Mouse (Mus musculus): ENCODE data around the gene Ankrd44. TPM values are rescaled to one million over a fixed set of nuclear protein-coding genes. Genes with fewer than 3 reads are reported as not detected.
A peak's percentile ranks its signal among the peaks of the same experiment; 100 is the strongest.
"Not testable (repeated sequence)": the region's sequence is repeated elsewhere in the genome, so short reads cannot be mapped to it uniquely, and the experiment has no call there.

Gene Ankrd44
- total RNA-seq (2021) (10 to 100 TPM; 12.7 to 17.0 TPM), polyA plus RNA-seq (2012; rRNA removed) (1.8 and 2.3 TPM in 2 replicates)
- long read RNA-seq, partial matches to known transcripts, result 1 of 2 reads
- long read RNA-seq, other reads (novel, unspliced or antisense), result 1 of 2 reads

DNA sequence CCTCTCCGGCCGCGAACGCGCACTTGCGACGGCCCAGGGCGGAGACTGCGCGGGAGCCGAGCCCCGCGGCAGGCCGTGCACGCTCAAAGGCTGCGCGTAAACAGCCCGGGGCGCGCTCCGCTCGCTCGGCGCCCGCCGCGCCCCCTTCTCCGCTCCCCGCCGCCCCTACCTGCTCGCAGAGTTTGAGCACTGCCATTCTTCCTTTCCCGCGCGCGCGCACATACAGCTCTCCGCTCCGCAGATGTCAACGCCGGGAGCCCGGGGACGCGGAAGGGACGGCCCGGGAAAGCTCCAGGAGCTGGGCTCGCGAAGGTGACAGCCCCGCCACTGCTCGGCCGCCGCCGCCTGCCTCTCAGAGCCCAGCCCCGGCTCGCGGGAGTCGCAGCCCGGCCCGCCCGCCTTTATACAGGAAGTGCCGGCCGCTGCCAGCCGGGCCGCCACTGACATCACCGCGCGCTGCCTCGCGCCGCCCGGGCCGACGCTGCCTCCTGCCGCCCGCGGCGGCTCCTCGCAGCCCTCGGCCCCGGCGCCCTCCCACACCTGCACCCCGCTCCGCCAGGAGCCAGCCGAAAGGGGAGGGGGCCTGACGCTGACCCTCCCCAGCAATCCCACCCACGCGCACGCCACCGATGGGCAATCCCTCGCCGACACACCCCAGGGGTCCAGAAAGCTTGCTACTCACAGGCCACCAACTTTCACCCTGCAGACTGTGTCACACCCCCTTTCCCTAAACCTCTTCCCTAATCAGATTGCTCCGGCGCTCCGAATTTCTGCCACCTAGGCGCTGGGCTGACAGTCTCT is at the start of gene Ankrd44:
Ankrd44 (minus strand) TSS at position 417 of the 801 bp plus-strand sequence.
- peak; percentile 89 for DNase-seq

DNA sequence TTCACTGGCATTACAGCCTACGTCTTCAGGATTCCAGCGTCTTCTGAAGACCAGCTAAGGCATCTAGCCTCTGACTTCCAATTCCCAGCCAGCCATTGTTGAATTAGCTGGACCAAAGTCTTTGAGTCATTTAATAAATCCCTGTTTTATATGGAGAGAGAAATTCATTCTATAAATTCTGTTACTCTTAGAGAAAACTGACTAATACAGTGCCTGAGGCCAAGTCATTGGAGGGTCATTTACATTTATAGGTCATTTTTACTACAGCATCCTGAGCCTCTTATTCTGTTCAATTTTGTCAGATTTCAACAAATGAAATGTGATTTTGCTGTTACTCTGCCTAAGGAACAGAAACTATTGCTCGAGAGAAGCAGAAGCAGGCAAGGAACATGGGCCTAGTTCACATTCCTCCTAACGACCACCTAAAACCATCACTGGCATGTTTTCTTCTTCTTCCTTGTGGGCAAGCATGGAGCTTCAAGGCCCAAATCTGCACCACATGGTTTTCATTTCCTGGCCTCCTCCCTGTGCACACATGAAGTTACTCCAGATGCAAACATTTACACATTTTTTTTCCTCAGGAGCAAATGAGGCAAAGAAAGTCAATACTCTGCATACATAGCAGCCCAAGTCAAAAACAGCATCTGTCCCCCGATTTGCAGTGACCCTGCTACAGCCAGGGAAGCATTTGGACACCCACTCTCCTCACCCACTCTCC is 45.7 kb upstream of the Ankrd44 start:
- DNase-seq, result no peak

DNA sequence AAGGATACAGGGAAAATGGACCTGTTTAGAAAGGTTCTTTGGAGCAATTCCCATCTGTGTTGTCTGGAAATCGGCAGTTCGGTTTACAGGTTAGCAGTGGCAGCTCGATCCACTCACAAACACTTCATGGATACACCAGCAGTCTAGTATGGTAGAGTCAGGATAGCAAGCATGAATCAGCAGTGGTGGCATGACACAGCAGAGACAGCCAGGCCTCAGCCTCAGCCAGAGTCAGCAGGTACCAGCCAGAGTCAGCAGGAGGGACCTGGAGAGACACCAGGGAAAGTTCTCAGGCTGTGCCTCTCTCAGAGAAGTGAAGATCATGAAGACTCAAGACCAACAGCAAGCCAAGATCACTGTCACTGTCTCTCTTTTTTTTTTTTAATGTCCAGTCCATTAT is 40.7 kb upstream of the Ankrd44 start:
- no peak for DNase-seq

DNA sequence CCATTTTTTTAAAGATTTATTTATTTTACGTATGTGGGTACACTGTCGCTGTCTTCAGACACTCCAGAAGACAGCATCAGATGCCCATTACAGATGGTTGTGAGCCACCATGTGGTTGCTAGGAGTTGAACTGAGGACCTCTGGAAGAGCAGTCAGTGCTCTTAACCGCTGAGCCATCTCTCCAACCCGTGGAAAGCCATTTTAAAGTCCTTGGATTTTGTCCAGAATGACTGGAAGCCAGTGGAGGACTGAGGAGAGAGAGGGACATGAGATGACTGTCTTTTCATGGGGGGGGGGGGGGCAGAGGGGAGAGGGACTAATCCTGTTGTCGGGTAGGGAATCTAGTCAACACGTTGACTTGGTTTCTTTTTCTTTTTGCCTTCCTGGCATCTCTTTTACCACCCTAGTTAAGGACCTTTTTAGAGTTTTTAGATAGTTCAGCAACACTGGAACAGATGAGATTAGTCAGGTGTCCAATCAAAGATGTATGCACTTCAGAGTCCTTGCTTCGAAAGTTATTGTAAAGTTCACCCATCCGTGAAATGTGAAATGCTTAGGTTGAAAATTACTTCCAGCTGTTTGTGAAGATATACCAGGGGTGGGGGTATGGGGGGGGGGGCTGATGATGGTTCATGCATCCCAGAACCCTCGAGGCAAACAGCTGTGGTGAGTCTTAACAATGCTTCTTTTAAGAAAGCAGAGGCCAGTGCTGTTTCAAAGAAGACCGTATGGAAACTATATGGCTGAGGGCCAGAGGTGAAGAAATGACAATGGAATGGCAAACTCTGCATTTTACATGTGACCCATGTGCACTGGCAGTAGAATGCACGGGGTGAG is 39.2 kb upstream of the Ankrd44 start:
- DNase-seq, result no peak

DNA sequence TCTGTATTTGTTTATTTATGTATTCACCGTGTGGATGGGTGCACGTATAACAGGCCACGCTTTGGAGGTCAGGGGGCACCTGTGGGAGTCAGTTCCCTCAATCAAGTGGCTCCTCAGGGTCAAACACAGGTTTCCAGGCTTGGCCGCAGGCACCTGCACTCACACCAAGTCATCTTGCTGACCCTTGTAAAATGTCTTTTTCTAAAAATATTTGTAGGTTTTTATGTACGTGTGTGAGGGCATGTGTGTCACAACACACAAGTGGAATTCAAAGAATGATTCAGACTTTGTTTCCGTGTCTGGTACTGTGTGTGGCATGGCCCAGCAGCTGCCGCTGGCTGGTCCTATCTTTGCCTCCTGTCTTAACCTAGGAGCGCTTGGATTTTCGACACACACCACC is 35.5 kb upstream of the Ankrd44 start:
- DNase-seq, result no peak

DNA sequence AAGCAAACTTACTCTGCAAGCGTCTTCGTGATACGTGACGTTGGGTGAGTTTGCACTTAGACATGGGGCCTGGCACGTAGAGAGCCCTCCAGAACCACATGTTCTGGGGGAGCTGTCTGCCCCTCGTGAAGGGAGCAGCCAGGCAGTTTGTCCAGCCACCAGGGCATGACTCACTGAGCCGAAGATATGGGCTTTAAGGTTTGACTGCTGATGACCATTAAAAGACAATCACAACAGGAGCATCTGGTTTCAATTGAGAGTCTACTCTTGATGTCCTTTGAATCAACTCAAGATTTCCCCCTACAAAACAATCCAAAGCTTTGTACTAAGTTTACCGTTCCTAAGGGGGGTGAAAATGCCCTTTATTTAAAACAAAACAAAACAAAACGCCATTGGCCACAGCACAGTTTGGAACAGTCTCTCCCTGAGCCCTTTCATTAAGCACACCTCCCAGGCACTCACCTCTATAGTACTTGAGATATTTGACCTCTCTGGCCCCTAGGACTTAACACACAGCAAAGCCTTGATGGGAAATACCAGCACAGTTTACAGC is 34.5 kb upstream of the Ankrd44 start:
- no peak for DNase-seq

DNA sequence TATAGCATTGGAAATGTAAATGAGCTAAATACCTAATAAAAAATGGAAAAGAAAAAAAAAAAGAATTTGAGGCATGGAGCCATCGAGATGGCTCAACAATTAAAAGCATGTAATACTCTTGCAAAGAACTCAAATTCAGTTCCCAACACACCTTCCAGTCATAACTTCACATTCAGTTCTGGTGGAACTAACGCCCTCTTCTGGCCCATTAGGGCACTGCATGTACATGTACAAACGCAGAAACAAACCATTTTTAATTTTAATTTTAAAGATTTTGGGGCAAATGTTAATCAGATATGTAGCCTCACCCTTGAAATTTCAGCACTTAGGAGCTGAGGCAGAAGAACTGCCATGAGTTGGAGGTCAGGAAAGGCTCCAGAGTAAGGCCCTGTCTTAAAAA is 32.3 kb upstream of the Ankrd44 start:
- DNase-seq, result no peak

DNA sequence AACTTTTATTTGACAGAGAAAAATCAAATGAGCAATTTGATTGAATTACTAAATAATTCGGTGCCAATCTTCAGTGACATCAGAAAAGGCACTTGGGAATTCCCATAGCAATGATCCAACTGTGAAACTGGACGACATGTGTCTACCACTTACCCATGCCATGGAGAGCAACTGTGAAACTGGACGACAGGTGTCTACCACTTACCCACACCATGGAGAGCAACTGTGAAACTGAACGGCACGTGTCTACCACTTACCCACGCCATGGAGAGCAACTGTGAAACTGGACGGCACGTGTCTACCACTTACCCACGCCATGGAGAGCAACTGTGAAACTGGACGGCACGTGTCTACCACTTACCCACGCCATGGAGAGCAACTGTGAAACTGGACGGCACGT is 30.8 kb upstream of the Ankrd44 start:
- DNase-seq, result not testable (repeated sequence)

DNA sequence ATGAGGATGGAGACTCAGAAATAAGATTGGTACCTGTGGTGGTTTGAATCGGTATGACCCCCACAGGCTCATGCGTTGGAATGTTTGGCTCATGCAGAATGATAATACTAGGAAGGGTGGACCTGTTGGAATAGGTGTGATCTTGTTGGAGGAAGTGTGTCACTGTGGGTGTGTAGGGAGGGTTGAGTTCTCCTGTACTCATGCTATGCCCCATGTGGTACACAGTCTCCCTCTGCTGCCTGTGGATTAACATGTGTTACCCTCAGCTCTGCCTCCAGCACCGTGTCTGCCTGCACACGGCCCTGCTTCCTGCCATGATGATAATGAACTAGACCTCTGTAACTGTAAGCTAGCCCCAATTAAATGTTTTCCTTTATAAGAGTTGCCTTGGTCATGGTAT is 28.7 kb upstream of the Ankrd44 start:
- DNase-seq, result no peak

DNA sequence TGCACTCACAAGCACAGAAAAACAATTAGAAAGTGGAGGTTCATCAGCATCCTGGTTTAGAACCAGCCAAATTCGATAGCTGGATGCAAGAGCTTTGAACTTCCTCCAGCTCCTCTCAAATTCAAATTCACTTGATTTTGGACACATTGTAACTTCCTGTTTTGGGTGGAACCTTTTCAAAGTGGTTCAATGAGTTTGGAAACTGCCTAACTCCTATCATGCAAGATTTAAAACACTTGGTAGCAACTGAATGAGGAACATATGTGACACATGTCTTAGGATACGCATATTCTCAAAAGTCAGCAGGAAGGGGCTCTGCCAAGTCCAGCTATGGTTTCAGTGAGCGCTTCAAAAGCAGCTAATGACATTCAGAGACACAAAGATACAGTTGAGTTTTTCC is 18.5 kb upstream of the Ankrd44 start:
- DNase-seq, result no peak

DNA sequence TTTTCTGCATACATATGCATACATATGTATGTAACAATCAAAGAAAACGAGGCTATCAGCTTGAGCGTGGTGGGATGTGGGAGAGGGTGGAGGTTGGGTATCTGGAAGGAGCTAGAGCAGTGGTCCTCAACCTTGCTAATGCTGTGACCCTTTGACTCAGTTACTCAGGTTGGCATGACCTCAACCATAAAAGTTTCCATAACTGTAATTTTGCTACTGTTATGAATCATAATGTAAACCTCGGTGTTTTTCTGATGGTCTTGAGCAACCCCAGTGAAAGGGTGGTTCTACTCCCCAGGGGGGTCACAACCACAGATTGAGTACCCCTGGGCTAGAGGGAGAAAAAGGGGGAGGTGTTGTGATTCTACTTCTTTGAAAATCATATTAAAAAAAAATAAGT is 9.3 kb upstream of the Ankrd44 start:
- no peak for DNase-seq

DNA sequence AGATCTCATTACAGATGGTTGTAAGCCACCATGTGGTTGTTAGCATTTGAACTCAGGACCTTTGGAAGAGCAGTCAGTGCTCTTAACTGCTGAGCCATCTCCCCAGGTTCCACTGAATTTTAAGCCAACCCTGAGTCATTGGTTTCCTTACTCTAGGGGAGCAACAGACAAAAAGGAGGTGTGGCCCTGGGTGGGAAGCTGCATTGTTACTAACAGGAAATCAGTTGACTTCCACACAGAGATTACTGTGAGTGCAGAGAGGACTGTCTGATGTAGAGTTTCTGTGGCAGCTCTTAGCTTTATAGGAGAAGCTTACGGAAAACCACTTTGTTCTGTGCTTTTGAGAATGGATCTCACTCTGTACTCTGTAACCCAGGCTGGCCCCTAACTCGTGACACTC is 8.7 kb upstream of the Ankrd44 start:
- no peak for DNase-seq

DNA sequence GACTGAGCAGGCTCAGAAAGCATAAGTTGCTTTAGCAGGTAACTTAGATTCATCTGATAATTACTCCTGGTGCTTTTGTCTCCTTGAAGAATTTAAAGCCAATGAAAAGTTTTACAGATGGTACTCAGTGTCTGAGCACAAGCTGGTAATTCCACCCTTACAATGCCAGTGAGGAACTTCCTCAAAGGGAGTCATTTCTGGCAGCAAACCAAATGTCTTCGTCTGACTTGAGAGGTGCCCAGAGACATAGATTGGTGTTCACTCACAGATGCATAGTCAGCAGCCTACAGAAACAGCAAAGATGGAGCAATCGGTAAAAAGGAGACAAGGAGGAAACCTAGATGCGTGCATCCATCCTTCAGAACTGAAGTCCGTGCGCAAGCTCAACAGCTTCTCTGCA is 7.5 kb upstream of the Ankrd44 start:
- no peak for DNase-seq

DNA sequence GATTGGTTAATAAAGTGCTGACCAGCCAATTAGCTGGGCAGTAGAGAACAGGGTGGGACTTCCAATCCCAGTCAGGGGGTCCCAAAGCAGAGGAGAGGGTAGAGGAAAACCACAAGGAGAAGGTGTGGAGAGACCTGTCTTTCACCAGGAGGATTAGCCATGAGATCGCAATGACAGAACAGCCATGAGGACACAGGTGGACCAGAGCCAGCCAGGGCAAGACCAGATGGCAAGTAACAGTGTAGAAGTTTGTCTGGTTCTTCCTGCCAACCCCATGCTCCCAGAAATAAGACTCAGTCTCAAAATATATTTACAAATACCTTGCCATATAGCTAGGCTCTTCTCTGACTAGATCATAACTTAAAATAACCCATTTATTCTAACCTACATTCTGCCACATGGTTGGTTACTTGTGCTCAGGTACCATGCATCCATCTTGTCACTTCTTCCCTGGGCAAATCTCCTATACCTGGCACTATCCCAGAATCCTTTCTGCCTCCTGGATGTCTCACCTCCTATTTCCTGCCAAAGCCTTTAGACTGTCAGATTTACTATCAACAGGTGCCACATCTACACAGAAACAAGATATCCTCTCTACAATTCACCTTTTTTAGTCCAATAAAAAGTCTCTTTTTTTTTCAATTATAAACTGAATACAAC is 6.4 kb upstream of the Ankrd44 start:
- no peak for DNase-seq

DNA sequence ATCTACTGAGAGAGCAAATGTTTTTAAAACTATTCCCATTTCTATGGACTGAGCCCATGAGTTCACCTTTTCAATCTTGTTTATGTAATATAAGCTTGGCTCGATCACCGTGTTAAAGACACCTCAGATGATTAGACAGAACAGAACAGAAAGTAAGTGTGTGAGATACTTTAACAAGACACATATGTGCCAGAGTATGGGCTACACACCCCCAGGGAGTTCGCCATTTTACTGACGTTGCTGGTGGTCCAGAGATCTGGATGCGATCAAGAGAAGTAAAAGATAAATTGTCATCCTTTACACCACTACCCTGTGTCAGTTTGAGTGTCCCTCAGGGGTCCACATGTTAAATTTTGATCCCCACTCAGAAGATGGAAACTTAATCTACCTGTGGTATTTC is 5.0 kb upstream of the Ankrd44 start:
- no peak for DNase-seq

DNA sequence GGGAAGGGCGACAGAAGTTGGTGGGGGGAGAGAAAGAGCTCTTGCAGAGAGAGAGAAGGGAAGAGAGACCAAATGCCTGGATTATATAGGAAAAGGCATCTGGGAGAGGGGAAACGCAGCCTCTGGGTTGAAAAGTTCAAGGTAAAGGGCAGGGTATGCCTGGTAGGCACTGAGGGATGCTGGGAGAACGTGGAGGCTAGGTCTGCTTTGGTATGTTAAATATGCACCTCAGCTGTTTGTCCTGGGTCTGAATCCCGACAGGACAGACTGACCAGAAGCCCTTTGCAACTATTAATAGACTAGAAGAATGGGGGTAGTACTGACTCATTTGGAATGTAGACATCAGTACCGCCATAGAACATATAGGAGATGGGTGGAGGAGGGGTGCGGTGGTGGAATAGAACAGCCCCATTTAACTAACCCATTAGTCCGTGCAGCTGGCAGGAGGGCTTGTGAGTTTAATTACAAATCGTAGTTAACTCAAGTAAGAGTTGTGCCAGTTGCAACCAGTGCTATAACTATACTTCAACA is 4.5 kb upstream of the Ankrd44 start:
- no peak for DNase-seq

DNA sequence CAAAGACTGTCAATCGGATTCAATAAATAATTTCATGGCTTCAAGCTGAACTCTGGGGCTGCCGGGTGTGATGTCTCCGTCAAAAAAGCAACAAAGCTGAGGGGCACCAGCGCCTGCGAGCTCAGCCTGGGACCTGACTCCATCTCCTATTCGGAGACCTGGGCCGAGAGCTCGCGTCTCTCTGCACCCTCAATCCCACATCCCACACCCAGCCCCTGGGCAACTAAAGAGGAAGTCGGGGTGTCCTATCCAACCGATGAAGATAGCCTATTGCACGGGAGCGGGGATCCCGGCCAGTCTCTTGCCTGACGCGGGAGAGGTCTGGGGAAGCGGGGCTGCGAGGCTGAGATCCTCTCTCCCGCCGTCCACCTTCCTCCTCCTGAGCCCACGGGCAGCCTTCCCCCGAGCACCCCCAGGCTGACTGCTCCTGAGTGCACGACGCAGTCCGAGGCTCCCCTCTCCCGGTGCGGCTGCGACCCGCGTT is 694 bp downstream of the Ankrd44 start:
- DNase-seq, result peak; percentile 47

DNA sequence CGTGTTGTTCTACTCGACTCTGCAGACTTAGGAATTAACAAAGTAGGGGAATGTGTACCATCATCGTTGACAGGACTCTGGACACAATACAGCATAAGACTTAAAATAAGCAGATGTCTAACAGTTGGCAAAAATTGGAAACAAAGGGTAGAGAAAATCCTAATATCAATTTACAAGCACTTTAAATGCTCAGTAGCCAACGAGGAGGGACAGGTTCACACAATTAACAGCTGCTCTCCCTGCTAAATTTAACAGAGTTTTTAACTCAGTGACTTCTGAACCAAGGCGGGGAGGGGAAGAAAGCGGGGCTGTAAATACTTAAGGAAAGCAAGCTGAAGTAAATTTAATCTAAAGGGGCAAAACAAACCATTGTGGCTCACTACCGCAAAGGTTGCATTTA is 1.4 kb downstream of the Ankrd44 start:
- no peak for DNase-seq

DNA sequence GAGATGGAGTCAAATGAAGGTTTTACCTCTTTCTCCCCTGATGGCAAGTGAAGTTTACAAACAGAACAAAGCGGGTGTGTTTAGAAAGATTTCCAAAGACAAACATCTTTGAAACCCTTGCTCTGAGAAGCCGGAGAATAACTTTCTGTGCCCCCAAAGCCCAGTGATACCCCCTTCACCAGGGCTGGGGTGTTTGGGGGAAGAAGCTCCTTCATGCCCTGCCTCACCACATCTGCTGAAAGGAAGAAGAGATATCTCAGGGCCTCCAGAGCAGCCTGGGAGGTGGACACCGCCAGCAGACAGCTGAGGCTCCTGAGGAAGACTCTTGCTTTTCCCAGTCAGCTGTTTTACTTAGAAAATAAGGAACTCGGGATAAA is 1.9 kb downstream of the Ankrd44 start:
- DNase-seq, result no peak

DNA sequence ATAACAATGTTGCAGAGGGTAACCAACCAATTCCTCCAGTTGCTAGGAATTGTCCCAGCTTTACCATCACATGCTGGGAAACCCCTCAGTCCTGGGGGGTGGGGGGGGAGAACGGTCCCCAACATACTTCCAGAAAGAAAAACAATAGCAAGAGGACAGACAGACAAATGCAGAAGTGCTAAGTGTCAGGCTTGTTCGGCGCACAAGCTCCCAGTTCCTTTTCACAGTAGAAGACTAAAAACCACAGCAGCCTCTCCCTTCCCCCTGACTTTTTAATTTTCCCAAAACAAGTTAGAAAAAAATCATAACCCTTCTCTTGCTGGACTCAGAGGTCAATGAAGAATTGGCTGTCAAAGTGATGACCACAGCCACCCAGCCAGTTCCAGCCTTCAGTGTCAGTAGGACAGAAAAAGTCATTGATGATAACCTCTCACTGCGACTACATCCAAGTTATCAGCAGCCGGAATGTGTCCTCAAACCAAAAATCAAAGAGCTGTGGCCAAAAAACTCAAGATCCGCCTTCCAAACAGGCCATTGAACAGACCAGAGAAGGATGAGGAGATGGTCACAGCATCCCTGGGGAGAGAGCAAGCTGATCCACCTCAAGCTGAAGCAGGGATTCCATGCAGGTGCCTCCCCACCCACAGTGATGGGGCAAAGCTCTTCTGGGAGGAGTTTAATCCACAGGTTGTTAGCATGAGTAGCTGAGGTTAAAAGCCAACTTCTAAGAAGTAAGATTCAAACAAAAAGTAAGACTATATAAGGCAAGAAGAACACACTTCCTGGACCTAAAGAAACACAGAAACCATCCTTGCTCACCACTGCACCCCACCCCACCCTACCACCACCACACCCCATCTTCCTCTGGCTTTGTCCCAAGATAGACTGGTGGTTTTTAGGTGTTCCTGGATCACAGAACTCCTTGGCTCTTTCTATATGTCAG is 2.5 kb downstream of the Ankrd44 start:
- no peak for DNase-seq
